Mouse (Mus musculus) intestine, embryonic 14.5 days (tissue): ENCODE measurements at regions not wholly inside any gene's neighbourhood (a gene's known extent, or its start where the extent isn't known, plus 50 kb on each side); places are given as distances from the start of the nearest gene placed in this dataset.
"Not testable (repeated sequence)": the region's sequence is repeated elsewhere in the genome, so short reads cannot be mapped to it uniquely, and the experiment has no call there.

Source experiments
- ATAC-seq: fragments of 200-750 bp; cut with Nextera tagmentation; replicated peaks from 2 replicates; pipeline ENCODE4 v1.8.0; 2017; ENCODE audit warnings: low read depth, moderate number of reproducible peaks, moderate TSS enrichment, moderate library complexity; ENCODE audit not compliant: low FRiP score, low TSS enrichment
- DNase-seq: peaks from one replicate; pipeline ENCODE4 v3.0.0-alpha.2; 2018; ENCODE audit warnings: low spot score
- H3K27ac ChIP-seq: fragments of 300-500 bp; sonication (generic); 2 replicates; pipeline ENCODE4 v1.5.1; 2014; ENCODE audit warnings: low read depth, mild to moderate bottlenecking, control low read depth
- H3K27me3 ChIP-seq: fragments of 300-500 bp; sonication (generic); replicated peaks from 2 replicates; pipeline ENCODE4 v1.6.1; 2014; ENCODE audit warnings: low read length, control low read depth; ENCODE audit not compliant: control insufficient read depth, insufficient read depth
- H3K36me3 ChIP-seq: fragments of 300-500 bp; sonication (generic); 2 replicates; pipeline ENCODE4 v1.6.1; 2014; ENCODE audit warnings: low read length, control low read depth; ENCODE audit not compliant: control insufficient read depth, insufficient read depth
- H3K4me1 ChIP-seq: fragments of 300-500 bp; sonication (generic); replicated peaks from 2 replicates; pipeline ENCODE4 v1.6.1; 2014; ENCODE audit warnings: low read length, control low read depth, mixed read lengths; ENCODE audit not compliant: control insufficient read depth, insufficient read depth
- H3K4me2 ChIP-seq: fragments of 300-500 bp; sonication (generic); 2 replicates; pipeline ENCODE4 v1.6.1; 2014; ENCODE audit warnings: low read length
- H3K4me3 ChIP-seq: fragments of 300-500 bp; sonication (generic); 2 replicates; pipeline ENCODE4 v1.5.1; 2014; ENCODE audit warnings: low read depth, low read length, control low read depth, mixed read lengths
- H3K9ac ChIP-seq: fragments of 300-500 bp; sonication (generic); 2 replicates; pipeline ENCODE4 v1.6.1; 2014; ENCODE audit warnings: mild to moderate bottlenecking, low read length
- H3K9me3 ChIP-seq: fragments of 300-500 bp; sonication (generic); 2 replicates; pipeline ENCODE4 v1.6.1; 2016; ENCODE audit warnings: low read length, control low read depth; ENCODE audit not compliant: control insufficient read depth
- WGBS: fragments of 180-500 bp; shearing (Covaris S2); extraction: QIAGEN DNeasy Blood & Tissue Kit; methylation state at CpG from one replicate; pipeline ENCODE4 v1.1.7; 2014; 5-methylcytosine and 5-hydroxymethylcytosine counted together

DNA sequence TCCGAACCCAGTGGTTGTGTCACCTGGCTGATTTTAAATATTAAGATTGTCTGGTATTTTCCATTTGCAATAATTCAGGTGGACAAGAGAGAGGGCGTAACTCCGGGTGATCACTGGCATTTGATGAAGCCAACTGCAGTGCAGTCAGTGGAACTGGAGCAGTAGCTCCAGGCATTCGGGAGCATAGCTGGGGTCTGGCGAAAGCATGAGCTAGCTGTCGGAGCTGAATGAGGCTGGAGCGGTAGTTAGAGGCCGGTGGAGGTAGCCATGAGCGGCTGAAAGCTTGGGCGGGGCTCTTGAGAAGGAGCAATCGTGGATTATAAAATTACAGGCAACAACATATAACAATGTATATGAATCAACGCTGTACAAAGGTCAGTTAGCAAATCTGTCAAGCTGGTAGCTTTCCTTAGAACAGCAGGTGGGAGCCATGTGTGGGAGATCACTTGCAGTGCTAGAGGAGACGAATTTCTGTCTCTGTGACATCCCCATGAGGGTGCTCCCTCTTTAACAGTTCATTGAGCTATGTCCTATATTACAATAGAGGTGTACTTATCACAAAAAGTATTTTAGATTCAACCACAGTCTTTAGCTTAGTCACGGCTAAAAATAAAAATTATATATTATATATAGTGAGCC, 1415.0 kb upstream of the 1700008P02Rik start:
- H3K27me3 ChIP-seq, result no peaks in the 10 kb centered on the region
- ATAC-seq (no peak), DNase-seq (no peak)
- no peak overlapping the region for H3K27ac ChIP-seq
- H3K4me2 ChIP-seq, result no peak overlapping the region
- H3K9ac ChIP-seq, result no peak overlapping the region
- H3K36me3 ChIP-seq, result no peaks in the 10 kb centered on the region
- no peak overlapping the region for H3K4me3 ChIP-seq
- H3K9me3 ChIP-seq, result no peaks in the 10 kb centered on the region
- 77% methylated on average over 14 of the region's 14 CpGs for WGBS
- H3K4me1 ChIP-seq, result no peaks in the 10 kb centered on the region

DNA sequence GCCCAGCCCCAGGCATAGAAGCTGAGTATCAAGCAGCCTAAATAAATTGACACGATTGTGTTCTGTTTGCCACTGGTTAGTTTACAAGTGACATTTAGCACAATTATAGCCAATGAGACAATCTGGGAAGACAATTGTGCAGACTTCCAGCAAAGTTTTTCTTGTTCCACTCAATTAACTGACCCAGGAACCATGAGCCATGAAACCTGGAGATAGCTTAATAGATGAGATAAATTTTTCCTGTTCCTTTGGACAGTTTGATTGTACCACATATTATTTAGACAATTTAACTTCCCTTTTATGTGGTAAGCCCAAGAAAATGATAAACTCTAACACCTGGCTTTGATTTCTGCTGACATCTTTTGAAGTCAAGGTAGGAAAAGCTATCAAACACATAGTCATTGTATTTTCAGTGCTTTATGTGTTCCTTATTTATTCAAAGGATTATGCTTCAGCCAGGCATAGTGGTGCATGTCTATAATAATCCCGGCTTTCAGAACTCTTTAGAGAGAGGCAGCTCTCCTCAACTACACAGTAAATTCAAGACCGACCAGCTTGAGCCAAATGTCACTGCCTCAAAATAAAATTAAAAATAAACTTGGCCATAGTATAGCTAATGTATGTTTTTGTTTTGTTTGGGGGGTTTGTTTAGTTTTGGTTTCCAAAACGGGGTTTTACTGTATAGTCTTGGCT, 1406.2 kb upstream of the 1700008P02Rik start:
- no peak overlapping the region for H3K4me2 ChIP-seq
- ATAC-seq (no peak), DNase-seq (no peak)
- H3K9me3 ChIP-seq, result no peaks in the 10 kb centered on the region
- no peaks in the 10 kb centered on the region for H3K27me3 ChIP-seq
- no peak overlapping the region for H3K27ac ChIP-seq
- H3K36me3 ChIP-seq, result no peaks in the 10 kb centered on the region
- 69% methylated on average over 4 of the region's 4 CpGs for WGBS
- H3K4me1 ChIP-seq, result no peaks in the 10 kb centered on the region
- H3K9ac ChIP-seq, result no peak overlapping the region
- no peak overlapping the region for H3K4me3 ChIP-seq

DNA sequence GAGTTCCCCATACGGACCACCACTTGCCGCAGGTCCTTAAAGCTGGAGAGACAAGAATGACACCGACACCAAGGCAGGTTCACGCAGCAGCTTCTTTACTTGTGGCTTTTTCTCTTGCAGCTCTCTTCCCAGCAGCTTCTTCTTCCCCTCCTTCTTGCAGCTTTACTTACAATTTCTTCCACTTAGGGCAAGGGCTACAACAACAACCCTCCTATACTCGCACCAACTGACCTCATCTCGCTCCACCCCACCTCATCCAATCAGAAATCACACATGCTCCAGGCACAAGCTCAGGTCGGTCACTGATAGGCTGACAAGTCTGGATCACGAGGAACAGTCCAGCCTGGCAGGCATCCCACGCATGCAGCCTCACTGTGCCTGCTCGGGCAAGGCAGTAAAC, 1402.4 kb upstream of the 1700008P02Rik start:
- no peak overlapping the region for H3K9ac ChIP-seq
- H3K27me3 ChIP-seq, result no peaks in the 10 kb centered on the region
- DNase-seq (no peak), ATAC-seq (no peak)
- no peaks in the 10 kb centered on the region for H3K9me3 ChIP-seq
- H3K4me1 ChIP-seq, result no peaks in the 10 kb centered on the region
- 85% methylated on average over 10 of the region's 10 CpGs for WGBS
- H3K4me2 ChIP-seq, result no peak overlapping the region
- no peak overlapping the region for H3K4me3 ChIP-seq
- no peak overlapping the region for H3K27ac ChIP-seq
- H3K36me3 ChIP-seq, result no peaks in the 10 kb centered on the region

DNA sequence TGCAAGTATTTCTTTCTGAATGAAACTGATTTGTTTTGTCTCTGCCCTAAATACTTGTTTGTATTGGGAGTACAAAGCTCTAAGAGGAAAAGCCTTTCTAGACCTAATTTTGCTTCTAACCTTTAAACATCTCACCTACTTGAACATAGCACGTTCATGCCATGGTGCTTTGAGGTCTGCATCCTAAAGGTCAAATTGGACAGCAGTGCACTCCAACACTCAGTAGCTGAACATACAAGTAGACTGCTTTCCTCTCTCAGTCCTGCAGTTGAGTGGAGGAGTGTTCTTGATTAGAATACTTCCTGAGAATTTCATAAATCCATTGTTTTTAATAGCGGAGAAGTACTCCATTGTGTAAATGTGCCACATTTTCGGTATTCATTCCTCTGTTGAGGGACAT, 1397.2 kb upstream of the 1700008P02Rik start:
- no peak overlapping the region for H3K4me2 ChIP-seq
- ATAC-seq, result no peak
- H3K9me3 ChIP-seq, result no peaks in the 10 kb centered on the region
- H3K36me3 ChIP-seq, result no peaks in the 10 kb centered on the region
- DNase-seq, result no peak
- H3K4me1 ChIP-seq, result no peaks in the 10 kb centered on the region
- H3K27ac ChIP-seq, result no peak overlapping the region
- whole genome bisulfite sequencing, result 82% methylated on average over 3 of the region's 3 CpGs
- no peaks in the 10 kb centered on the region for H3K27me3 ChIP-seq
- H3K4me3 ChIP-seq, result no peak overlapping the region
- H3K9ac ChIP-seq, result no peak overlapping the region

DNA sequence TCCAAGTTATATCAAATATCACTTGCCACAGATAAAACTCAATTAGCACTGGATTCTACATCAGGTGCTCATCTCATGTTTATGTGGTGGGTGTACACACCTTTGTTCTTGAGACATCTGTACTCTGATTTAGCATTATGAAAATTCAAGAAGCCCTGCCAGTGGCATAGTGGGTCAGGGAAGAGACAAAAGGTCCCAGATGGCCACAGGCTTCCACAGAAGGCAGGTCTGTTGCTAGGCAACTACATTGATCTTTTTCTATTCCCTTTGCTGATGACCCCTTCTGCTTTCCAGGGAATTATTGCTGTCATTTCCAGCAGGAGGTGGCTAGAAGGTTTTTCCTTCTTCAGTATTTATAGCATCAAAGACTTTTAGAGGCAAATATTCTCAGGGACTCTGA, 1396.7 kb upstream of the 1700008P02Rik start:
- no peak overlapping the region for H3K4me3 ChIP-seq
- H3K9ac ChIP-seq, result no peak overlapping the region
- ATAC-seq (no peak), DNase-seq (no peak)
- H3K36me3 ChIP-seq, result no peaks in the 10 kb centered on the region
- H3K9me3 ChIP-seq, result no peaks in the 10 kb centered on the region
- no peaks in the 10 kb centered on the region for H3K4me1 ChIP-seq
- H3K27ac ChIP-seq, result no peak overlapping the region
- no peaks in the 10 kb centered on the region for H3K27me3 ChIP-seq
- H3K4me2 ChIP-seq, result no peak overlapping the region

DNA sequence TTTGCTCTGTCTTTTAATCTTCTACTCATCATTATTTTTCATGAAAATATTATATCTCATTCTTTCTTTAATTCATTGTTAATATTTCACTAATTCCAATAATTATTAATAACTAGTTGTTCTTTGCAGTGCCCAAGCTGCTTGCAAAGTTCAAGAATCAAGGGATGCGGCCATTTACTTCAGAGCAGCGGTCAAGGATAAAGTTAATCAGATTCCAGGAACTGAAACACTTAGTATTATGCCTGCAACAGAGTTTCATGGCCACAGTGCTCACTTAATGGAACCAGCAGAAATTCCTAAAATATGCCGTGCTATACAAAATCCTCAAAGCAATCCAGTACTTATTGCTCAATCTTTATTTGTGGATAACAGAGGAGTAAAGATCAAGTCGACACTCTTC, 1389.7 kb upstream of the 1700008P02Rik start:
- no peak overlapping the region for H3K4me2 ChIP-seq
- ATAC-seq (no peak), DNase-seq (no peak)
- H3K9me3 ChIP-seq, result no peaks in the 10 kb centered on the region
- no peak overlapping the region for H3K4me3 ChIP-seq
- no peaks in the 10 kb centered on the region for H3K4me1 ChIP-seq
- H3K36me3 ChIP-seq, result no peaks in the 10 kb centered on the region
- no peak overlapping the region for H3K9ac ChIP-seq
- H3K27ac ChIP-seq, result no peak overlapping the region
- H3K27me3 ChIP-seq, result no peaks in the 10 kb centered on the region
- WGBS, result 85% methylated on average over 4 of the region's 4 CpGs

DNA sequence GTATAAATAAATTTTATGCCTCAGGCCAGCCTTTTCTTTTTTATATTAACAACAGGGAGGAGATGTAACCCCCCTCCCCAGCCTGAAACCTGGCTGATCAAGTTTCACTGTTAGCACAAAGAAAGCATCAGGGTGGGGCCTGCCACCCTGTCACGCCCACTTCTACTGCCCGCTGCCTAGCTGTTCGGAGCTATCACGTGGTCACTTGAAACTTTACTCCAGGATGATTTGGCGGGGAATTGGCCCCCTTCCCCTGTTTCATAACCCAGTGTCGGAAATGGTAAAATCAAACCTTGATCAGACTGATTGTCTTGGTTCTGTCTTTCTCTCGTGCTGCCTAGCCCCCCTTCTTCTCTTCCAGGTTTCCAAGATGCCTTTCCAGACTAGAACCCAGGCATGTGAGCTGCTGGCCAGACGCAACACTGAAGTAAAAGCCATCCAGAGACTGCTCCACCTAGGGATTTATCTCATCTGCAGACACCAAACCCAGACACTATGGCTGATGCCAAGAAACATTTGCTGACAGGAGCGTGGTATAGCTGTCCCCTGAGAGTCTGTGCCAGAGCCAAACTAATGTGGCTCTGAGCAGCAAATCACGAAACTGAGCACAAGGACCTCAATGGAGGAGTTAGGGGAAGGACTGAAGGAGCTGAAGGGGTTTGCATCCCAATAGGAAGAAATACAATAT, 1386.6 kb upstream of the 1700008P02Rik start:
- Histone ChIP-seq H3K9me3 (no peaks in the 10 kb centered on the region), H3K4me3 (no peak overlapping the region), H3K4me1 (no peaks in the 10 kb centered on the region), H3K36me3 (no peaks in the 10 kb centered on the region), H3K9ac (no peak overlapping the region), H3K27me3 (no peaks in the 10 kb centered on the region), H3K27ac (no peak overlapping the region), H3K4me2 (no peak overlapping the region)
- DNase-seq (no peak), ATAC-seq (peak; percentile 90)
- 68% methylated on average over 10 of the region's 10 CpGs for WGBS

DNA sequence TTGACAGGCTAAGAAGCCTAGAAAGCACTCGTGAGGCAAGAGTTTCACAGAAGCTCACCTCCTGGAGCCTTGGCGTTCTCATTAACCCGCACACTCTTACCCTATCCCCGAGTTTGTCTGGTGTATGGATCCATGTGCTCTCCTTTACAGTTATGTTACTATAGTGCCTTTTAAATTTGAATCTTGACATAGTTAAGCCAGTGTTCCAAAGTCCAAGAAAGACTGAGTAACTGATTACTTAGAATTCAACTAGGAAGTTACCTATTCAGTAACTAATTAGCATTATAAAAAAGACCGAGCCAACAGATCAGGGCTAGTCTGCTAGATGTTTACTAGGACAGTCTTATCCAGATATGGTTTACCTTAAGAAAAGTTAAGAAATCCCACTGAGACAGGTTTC, 1386.0 kb upstream of the 1700008P02Rik start:
- no peak overlapping the region for H3K4me3 ChIP-seq
- ATAC-seq, result peak; percentile 81
- no peaks in the 10 kb centered on the region for H3K36me3 ChIP-seq
- no peaks in the 10 kb centered on the region for H3K4me1 ChIP-seq
- H3K27me3 ChIP-seq, result no peaks in the 10 kb centered on the region
- no peak overlapping the region for H3K4me2 ChIP-seq
- 69% methylated on average over 5 of the region's 5 CpGs for WGBS
- no peak for DNase-seq
- no peak overlapping the region for H3K9ac ChIP-seq
- no peak overlapping the region for H3K27ac ChIP-seq
- no peaks in the 10 kb centered on the region for H3K9me3 ChIP-seq

DNA sequence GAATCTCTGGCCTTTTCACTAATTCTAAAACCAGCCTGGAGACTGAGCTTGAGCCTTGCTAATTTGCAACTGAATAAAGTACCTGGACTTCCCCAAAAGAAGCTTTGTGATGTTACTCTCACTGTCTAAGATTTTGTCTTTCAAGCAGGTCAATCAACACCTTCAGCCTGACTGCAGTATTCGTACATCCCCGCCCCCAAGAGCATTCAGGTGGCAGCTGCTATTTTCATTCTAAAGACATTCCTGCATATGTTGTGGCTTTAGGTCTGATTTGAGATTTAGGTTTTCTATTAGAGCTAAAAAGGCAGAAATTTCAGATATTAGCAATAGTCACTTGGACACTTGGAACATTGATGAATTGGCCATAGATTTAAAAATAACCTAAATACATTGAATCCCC, 1385.4 kb upstream of the 1700008P02Rik start:
- H3K27me3 ChIP-seq, ATAC-seq, H3K36me3 ChIP-seq, H3K27ac ChIP-seq, H3K4me2 ChIP-seq, DNase-seq, H3K4me1 ChIP-seq, H3K9me3 ChIP-seq, H3K9ac ChIP-seq, H3K4me3 ChIP-seq: not testable (repeated sequence)
- WGBS, result 91% methylated on average over 2 of the region's 2 CpGs
